Mouse (Mus musculus) forebrain, embryonic 15.5 days (tissue): ENCODE data around the gene Tmem167b. TPM values are rescaled to one million over a fixed set of nuclear protein-coding genes. Genes with fewer than 3 reads are reported as not detected.

Source experiments
- ATAC-seq: fragments of 200-750 bp; cut with Nextera tagmentation; replicated peaks from 2 replicates; pipeline ENCODE4 v1.8.0; 2017; ENCODE audit warnings: mild to moderate bottlenecking, moderate TSS enrichment, moderate library complexity
- H3K27ac ChIP-seq: fragments of 300-500 bp; sonication (generic); replicated peaks from 2 replicates; pipeline ENCODE4 v1.5.1; 2015; ENCODE audit warnings: mild to moderate bottlenecking, inconsistent platforms
- H3K27me3 ChIP-seq: fragments of 300-500 bp; sonication (generic); 2 replicates; pipeline ENCODE4 v1.6.1; 2015; ENCODE audit warnings: inconsistent platforms
- H3K36me3 ChIP-seq: fragments of 300-500 bp; sonication (generic); 2 replicates; pipeline ENCODE4 v1.6.1; 2015; ENCODE audit warnings: mild to moderate bottlenecking, inconsistent platforms
- H3K4me1 ChIP-seq: fragments of 300-500 bp; sonication (generic); 2 replicates; pipeline ENCODE4 v1.6.1; 2015; ENCODE audit warnings: inconsistent platforms
- H3K4me2 ChIP-seq: fragments of 300-500 bp; sonication (generic); replicated peaks from 2 replicates; pipeline ENCODE4 v1.6.1; 2015; ENCODE audit warnings: mild to moderate bottlenecking, inconsistent platforms
- H3K4me3 ChIP-seq: fragments of 300-500 bp; sonication (generic); 2 replicates; pipeline ENCODE4 v1.5.1; 2015; ENCODE audit warnings: mild to moderate bottlenecking, inconsistent platforms
- H3K9ac ChIP-seq: fragments of 300-500 bp; sonication (generic); replicated peaks from 2 replicates; pipeline ENCODE4 v1.6.1; 2015; ENCODE audit warnings: mild to moderate bottlenecking, inconsistent platforms
- H3K9me3 ChIP-seq: fragments of 300-500 bp; sonication (generic); 2 replicates; pipeline ENCODE4 v1.6.1; 2016; ENCODE audit warnings: inconsistent platforms
- WGBS: fragments of 180-500 bp; shearing (Covaris S2); methylation state at CpG from one replicate; pipeline ENCODE4 v1.1.7; 2015; ENCODE audit warnings: mixed read lengths; 5-methylcytosine and 5-hydroxymethylcytosine counted together
- polyA plus RNA-seq: library from polyadenylated mRNA; unstranded; fragments of >200 nt; fragmentation: Nextera tagmentation; extraction: Ambion mirVana; gene quantifications from 2 replicates; pipeline ENCODE4 v1.2.1, GENCODE M21; 2015

The Tmem167b gene
- 64.7 and 68.7 TPM in 2 replicates for polyA plus RNA-seq

GRCm38 (mm10) chr3:108562133-108562730 lies at the start of gene Tmem167b:
TSS of gene Tmem167b (minus strand) at chr3:108562466.
- Histone ChIP-seq H3K27ac (peak within 1 kb of the TSS; percentile 96), H3K27me3 (no peaks in the 10 kb centered on the region), H3K36me3 (peaks cover 27% of the 10 kb centered on the region), H3K4me1 (peaks cover 22% of the 10 kb centered on the region), H3K4me2 (peak within 1 kb of the TSS; percentile 85), H3K4me3 (peak within 1 kb of the TSS; percentile 87), H3K9me3 (no peaks in the 10 kb centered on the region), H3K9ac (peak within 1 kb of the TSS; percentile 84)
- ATAC-seq: peak; percentile 98
- WGBS: under 1% methylated on average over 44 of the region's 45 CpGs

- no peak overlapping the region for H3K4me3 ChIP-seq
- no peaks in the 10 kb centered on the region for H3K9me3 ChIP-seq
- peaks cover 3% of the 10 kb centered on the region; the same call in 1 of the 2 replicates for H3K4me1 ChIP-seq
- WGBS: 74% methylated on average over 3 of the region's 3 CpGs
- H3K27me3 ChIP-seq: no peaks in the 10 kb centered on the region
- no peak for ATAC-seq
- no peak overlapping the region for H3K27ac ChIP-seq
- no peak overlapping the region for H3K4me2 ChIP-seq
- peaks cover 29% of the 10 kb centered on the region for H3K36me3 ChIP-seq
- H3K9ac ChIP-seq: no peak overlapping the region
These were observed 46.6 kb upstream of the Tmem167b start for GRCm38 (mm10) chr3:108608906-108609305.

GRCm38 (mm10) chr3:108591530-108592522 lies 29.6 kb upstream of the Tmem167b start:
- WGBS: under 1% methylated on average over 57 of the region's 61 CpGs
- peak; percentile 82 for ATAC-seq
- Histone ChIP-seq H3K4me3 (peak overlapping the region; percentile 99), H3K27ac (peak overlapping the region; percentile 97), H3K4me2 (peak overlapping the region; percentile 75), H3K36me3 (no peaks in the 10 kb centered on the region), H3K9me3 (no peaks in the 10 kb centered on the region), H3K9ac (peak overlapping the region; percentile 99), H3K4me1 (peaks cover 19% of the 10 kb centered on the region), H3K27me3 (no peaks in the 10 kb centered on the region)

- ATAC-seq: peak; percentile 99
- H3K36me3 ChIP-seq: no peaks in the 10 kb centered on the region
- peak within 1 kb of the TSS; percentile 99 for H3K4me3 ChIP-seq
- no peaks in the 10 kb centered on the region for H3K27me3 ChIP-seq
- peak within 1 kb of the TSS; percentile 75 for H3K4me2 ChIP-seq
- 6% methylated on average over 39 of the region's 44 CpGs for WGBS
- H3K27ac ChIP-seq: peak within 1 kb of the TSS; percentile 97
- peaks cover 19% of the 10 kb centered on the region for H3K4me1 ChIP-seq
- no peaks in the 10 kb centered on the region for H3K9me3 ChIP-seq
- H3K9ac ChIP-seq: peak within 1 kb of the TSS; percentile 99
These were observed 28.7 kb upstream of the Tmem167b start, which contains the start of gene Wdr47 for GRCm38 (mm10) chr3:108590786-108591529. TSS of gene Wdr47 (plus strand) at chr3:108591279.

- no peak for ATAC-seq
- no peak overlapping the region for H3K4me3 ChIP-seq
- H3K9me3 ChIP-seq: no peaks in the 10 kb centered on the region
- no peak overlapping the region for H3K27ac ChIP-seq
- H3K36me3 ChIP-seq: no peaks in the 10 kb centered on the region
- 34% methylated on average over 2 of the region's 2 CpGs for WGBS
- peaks cover 14% of the 10 kb centered on the region for H3K4me1 ChIP-seq
- no peaks in the 10 kb centered on the region for H3K27me3 ChIP-seq
- no peak overlapping the region for H3K9ac ChIP-seq
- H3K4me2 ChIP-seq: no peak overlapping the region
These were observed 26.2 kb upstream of the Tmem167b start for GRCm38 (mm10) chr3:108588446-108588845.

- no peak overlapping the region for H3K9ac ChIP-seq
- H3K4me2 ChIP-seq: no peak overlapping the region
- 0 out of 2 replicates have a peak, but pooled peaks cover 3% of the 10 kb centered on the region for H3K4me1 ChIP-seq
- H3K9me3 ChIP-seq: no peaks in the 10 kb centered on the region
- 83% methylated on average over 4 of the region's 4 CpGs for WGBS
- ATAC-seq: no peak
- no peak overlapping the region for H3K27ac ChIP-seq
- no peaks in the 10 kb centered on the region for H3K27me3 ChIP-seq
- no peak overlapping the region for H3K4me3 ChIP-seq
- H3K36me3 ChIP-seq: no peaks in the 10 kb centered on the region
These were observed 22.3 kb upstream of the Tmem167b start for GRCm38 (mm10) chr3:108584580-108584979.

GRCm38 (mm10) chr3:108574018-108574417 lies 11.8 kb upstream of the Tmem167b start:
- H3K4me2 ChIP-seq: no peak overlapping the region
- 0 out of 2 replicates have a peak, but pooled peaks cover 1% of the 10 kb centered on the region for H3K36me3 ChIP-seq
- peaks cover 25% of the 10 kb centered on the region for H3K4me1 ChIP-seq
- no peak for ATAC-seq
- WGBS: 90% methylated on average over 5 of the region's 5 CpGs
- H3K9me3 ChIP-seq: no peaks in the 10 kb centered on the region
- H3K9ac ChIP-seq: no peak overlapping the region
- H3K27me3 ChIP-seq: no peaks in the 10 kb centered on the region
- no peak overlapping the region for H3K4me3 ChIP-seq
- no peak overlapping the region for H3K27ac ChIP-seq

- WGBS: 55% methylated on average over 18 of the region's 18 CpGs
These were observed 10.2 kb upstream of the Tmem167b start for GRCm38 (mm10) chr3:108572309-108573010.

GRCm38 (mm10) chr3:108571443-108572294 lies 9.4 kb upstream of the Tmem167b start, which contains the start of gene Taf13:
TSS of gene Taf13 (plus strand) at chr3:108571698.
- ATAC-seq: peak; percentile 98
- 1% methylated on average over 42 of the region's 42 CpGs for WGBS

More at GRCm38 (mm10) chr3:108572309-108573010, 10.2 kb upstream of the Tmem167b start:
- H3K4me1 ChIP-seq: peaks cover 38% of the 10 kb centered on the region
- peak overlapping the region; percentile 79 for H3K9ac ChIP-seq
- no peaks in the 10 kb centered on the region for H3K9me3 ChIP-seq
- H3K27ac ChIP-seq: no peak overlapping the region
- peak overlapping the region; percentile 69 for H3K4me3 ChIP-seq
- H3K36me3 ChIP-seq: no peaks in the 10 kb centered on the region
- H3K27me3 ChIP-seq: no peaks in the 10 kb centered on the region
- no peak for ATAC-seq
- H3K4me2 ChIP-seq: peak overlapping the region; percentile 77

GRCm38 (mm10) chr3:108570813-108571212 lies 8.5 kb upstream of the Tmem167b start:
- Histone ChIP-seq H3K4me1 (peaks cover 38% of the 10 kb centered on the region), H3K36me3 (no peaks in the 10 kb centered on the region), H3K4me2 (peak overlapping the region; percentile 77; the same call in 1 of the 2 replicates), H3K27me3 (no peaks in the 10 kb centered on the region), H3K9ac (no peak overlapping the region), H3K4me3 (peak overlapping the region; percentile 69; the same call in 1 of the 2 replicates), H3K27ac (0 out of 2 replicates have a peak overlapping the region, but pooled peaks have one; percentile 22), H3K9me3 (no peaks in the 10 kb centered on the region)
- no peak for ATAC-seq
- 89% methylated on average over 14 of the region's 14 CpGs for WGBS

More at GRCm38 (mm10) chr3:108571443-108572294, 9.4 kb upstream of the Tmem167b start, which contains the start of gene Taf13:
- no peaks in the 10 kb centered on the region for H3K36me3 ChIP-seq
- H3K27me3 ChIP-seq: no peaks in the 10 kb centered on the region
- H3K4me2 ChIP-seq: peak within 1 kb of the TSS; percentile 77
- H3K9ac ChIP-seq: peak within 1 kb of the TSS; percentile 79
- H3K4me3 ChIP-seq: peak within 1 kb of the TSS; percentile 69
- H3K9me3 ChIP-seq: no peaks in the 10 kb centered on the region
- peaks cover 38% of the 10 kb centered on the region for H3K4me1 ChIP-seq
- peak within 1 kb of the TSS; percentile 82 for H3K27ac ChIP-seq
